Mouse (Mus musculus) midbrain, postnatal 0 days (tissue): Measurements from ENCODE around the gene Gm17949. TPM values are rescaled to one million over a fixed set of nuclear protein-coding genes. Genes with fewer than 3 reads are reported as not detected.

ENCODE experiments used
- ATAC-seq: fragments of 200-750 bp; cut with Nextera tagmentation; 2 replicates; pipeline ENCODE4 v1.8.0; 2017; ENCODE audit warnings: moderate number of reproducible peaks, mild to moderate bottlenecking, moderate TSS enrichment, moderate library complexity; ENCODE audit not compliant: low FRiP score
- DNase-seq: peaks from one replicate; pipeline ENCODE4 v3.0.0-alpha.2; 2015; ENCODE audit warnings: low spot score
- H3K27ac ChIP-seq: fragments of 300-500 bp; sonication (generic); 2 replicates; pipeline ENCODE4 v1.5.1; 2014; ENCODE audit warnings: low read depth, mild to moderate bottlenecking, low read length, mixed read lengths
- H3K27me3 ChIP-seq: fragments of 300-500 bp; sonication (generic); 2 replicates; pipeline ENCODE4 v1.6.1; 2014; ENCODE audit warnings: low read length, control low read depth, mixed read lengths; ENCODE audit not compliant: insufficient read depth
- H3K36me3 ChIP-seq: fragments of 300-500 bp; sonication (generic); 2 replicates; pipeline ENCODE4 v1.6.1; 2014; ENCODE audit warnings: low read length, control low read depth, mixed read lengths; ENCODE audit not compliant: insufficient read depth
- H3K4me1 ChIP-seq: fragments of 300-500 bp; sonication (generic); 2 replicates; pipeline ENCODE4 v1.6.1; 2014; ENCODE audit warnings: mild to moderate bottlenecking, control low read depth, antibody characterized with exemption, low read length, mixed read lengths; ENCODE audit not compliant: insufficient read depth
- H3K4me2 ChIP-seq: fragments of 300-500 bp; sonication (generic); 2 replicates; pipeline ENCODE4 v1.6.1; 2014; ENCODE audit warnings: low read depth, mild to moderate bottlenecking, low read length, mixed read lengths; ENCODE audit not compliant: poor library complexity, severe bottlenecking
- H3K4me3 ChIP-seq: fragments of 300-500 bp; sonication (generic); 2 replicates; pipeline ENCODE4 v1.5.1; 2014; ENCODE audit warnings: low read depth, mild to moderate bottlenecking, low read length, moderate library complexity
- H3K9ac ChIP-seq: fragments of 300-500 bp; sonication (generic); replicated peaks from 2 replicates; pipeline ENCODE4 v1.6.1; 2014; ENCODE audit warnings: mild to moderate bottlenecking, low read length, moderate library complexity, mixed read lengths; ENCODE audit not compliant: poor library complexity, severe bottlenecking
- H3K9me3 ChIP-seq: fragments of 300-500 bp; sonication (generic); 2 replicates; pipeline ENCODE4 v1.6.1; 2016; ENCODE audit warnings: low read length, control low read depth
- CTCF ChIP-seq: IDR thresholded peaks from 2 replicates; pipeline ENCODE4 v1.5.1; 2016; ENCODE audit warnings: antibody characterized with exemption, mild to moderate bottlenecking
- WGBS: fragments of 180-500 bp; shearing (Covaris S2); extraction: QIAGEN DNeasy Blood & Tissue Kit; methylation state at CpG from one replicate; pipeline ENCODE4 v1.1.7; 2014; 5-methylcytosine and 5-hydroxymethylcytosine counted together
- polyA plus RNA-seq: library from polyadenylated mRNA; unstranded; fragments of >200 nt; fragmentation: Nextera tagmentation; extraction: Ambion mirVana; gene quantifications from 2 replicates; pipeline ENCODE4 v1.2.1, GENCODE M21; 2015
- total RNA-seq: library from RNA; depleted of rRNA; stranded (reverse); fragments of >200 nt; gene quantifications from 2 replicates; pipeline ENCODE4 v1.2.3, GENCODE M21; 2014

Gm17949 gene
- total and polyA plus RNA-seq, 2 experiments from 2014 or later = 0.22 to 0.38 TPM

GRCm38 (mm10) chr17:56970081-56970480 is 41.2 kb upstream of the Gm17949 start:
- H3K9ac ChIP-seq = no peak overlapping the region
- no peaks in the 10 kb centered on the region for H3K9me3 ChIP-seq
- no peaks in the 10 kb centered on the region for H3K27me3 ChIP-seq
- TF ChIP-seq CTCF = no peak
- ATAC-seq (no peak), DNase-seq (no peak)
- no peak overlapping the region for H3K4me3 ChIP-seq
- WGBS = 75% methylated on average over 5 of the region's 5 CpGs
- no peak overlapping the region for H3K4me2 ChIP-seq
- H3K36me3 ChIP-seq = no peaks in the 10 kb centered on the region
- H3K4me1 ChIP-seq = no peaks in the 10 kb centered on the region
- no peak overlapping the region for H3K27ac ChIP-seq

GRCm38 (mm10) chr17:56973956-56974707 is 37.1 kb upstream of the Gm17949 start:
- Histone ChIP-seq H3K9me3 (no peaks in the 10 kb centered on the region), H3K4me2 (no peak overlapping the region), H3K36me3 (no peaks in the 10 kb centered on the region), H3K27me3 (no peaks in the 10 kb centered on the region), H3K4me1 (no peaks in the 10 kb centered on the region), H3K9ac (no peak overlapping the region), H3K27ac (no peak overlapping the region), H3K4me3 (no peak overlapping the region)
- no peak for ATAC-seq
- no peak for TF ChIP-seq CTCF
- no peak for DNase-seq
- WGBS = 70% methylated on average over 12 of the region's 14 CpGs

- Histone ChIP-seq H3K27ac (no peak overlapping the region), H3K4me1 (no peaks in the 10 kb centered on the region), H3K27me3 (no peaks in the 10 kb centered on the region), H3K9me3 (no peaks in the 10 kb centered on the region), H3K4me2 (no peak overlapping the region), H3K4me3 (no peak overlapping the region), H3K9ac (no peak overlapping the region), H3K36me3 (no peaks in the 10 kb centered on the region)
- no peak for TF ChIP-seq CTCF
- 79% methylated on average over 5 of the region's 5 CpGs for WGBS
- no peak for ATAC-seq
- no peak for DNase-seq
Measured at GRCm38 (mm10) chr17:56974708-56975240, 36.5 kb upstream of the Gm17949 start.

GRCm38 (mm10) chr17:56975391-56975790 is 35.9 kb upstream of the Gm17949 start:
- no peak for DNase-seq
- no peak for ATAC-seq
- 73% methylated on average over 3 of the region's 3 CpGs for WGBS
- Histone ChIP-seq H3K4me1 (no peaks in the 10 kb centered on the region), H3K4me2 (no peak overlapping the region), H3K36me3 (no peaks in the 10 kb centered on the region), H3K9ac (no peak overlapping the region), H3K27me3 (no peaks in the 10 kb centered on the region), H3K27ac (no peak overlapping the region), H3K4me3 (no peak overlapping the region), H3K9me3 (no peaks in the 10 kb centered on the region)
- no peak for TF ChIP-seq CTCF

- no peak for TF ChIP-seq CTCF
- no peaks in the 10 kb centered on the region for H3K27me3 ChIP-seq
- DNase-seq (no peak), ATAC-seq (no peak)
- no peaks in the 10 kb centered on the region for H3K36me3 ChIP-seq
- H3K27ac ChIP-seq = no peak overlapping the region
- no peak overlapping the region for H3K4me2 ChIP-seq
- H3K4me1 ChIP-seq = no peaks in the 10 kb centered on the region
- WGBS = 83% methylated on average over 8 of the region's 8 CpGs
- H3K9ac ChIP-seq = no peak overlapping the region
- no peaks in the 10 kb centered on the region for H3K9me3 ChIP-seq
- no peak overlapping the region for H3K4me3 ChIP-seq
Measured at GRCm38 (mm10) chr17:56976531-56977390, 34.5 kb upstream of the Gm17949 start.

GRCm38 (mm10) chr17:56979524-56979923 is 31.7 kb upstream of the Gm17949 start:
- DNase-seq = no peak
- Histone ChIP-seq H3K4me2 (no peak overlapping the region), H3K4me3 (no peak overlapping the region), H3K9ac (no peak overlapping the region), H3K27ac (no peak overlapping the region), H3K27me3 (no peaks in the 10 kb centered on the region), H3K9me3 (no peaks in the 10 kb centered on the region), H3K36me3 (no peaks in the 10 kb centered on the region), H3K4me1 (no peaks in the 10 kb centered on the region)
- TF ChIP-seq CTCF = no peak
- 40% methylated on average over 7 of the region's 8 CpGs for WGBS
- ATAC-seq = no peak
